Mouse (Mus musculus): ENCODE measurements around the gene Tmem150b.

GRCm38 (mm10) chr7:4663179-4663578 lies 61.9 kb downstream of the Tmem150b start:
- TF ChIP-seq TAL1 (IDR thresholded peaks at IDR 0.05; ENCODE audit: low read length) (no peak), GATA1 (IDR thresholded peaks at IDR 0.05; ENCODE audit: low read length) (no peak)

Measured in erythroblast, embryonic 14.5 days (primary cell).